Mouse (Mus musculus): ENCODE measurements around the gene Fosl2. TPM values are rescaled to one million over a fixed set of nuclear protein-coding genes. Genes with fewer than 3 reads are reported as not detected.

Fosl2 gene
- 100 to 1,000 TPM in 9 of 26 experiments, 10 to 100 TPM in 15, 1 to 10 TPM in 2; 5.5 to 442 (median 31.2) TPM for total RNA-seq (2018; cell fraction: chromatin; rRNA removed)
- 10 to 100 TPM in 16 of 26 experiments, 1 to 10 TPM in 10; 2.1 to 76.1 (median 12.3) TPM for total RNA-seq (2018; cell fraction: cytosol; rRNA removed)
- total RNA-seq (2018; cell fraction: nucleus; rRNA removed), result 100 to 1,000 TPM in 9 of 26 experiments, 10 to 100 TPM in 14, 1 to 10 TPM in 3; 4.0 to 334 (median 38.1) TPM
- polyA plus RNA-seq (2018), result 5.5 to 15.2 TPM (median 5.7 TPM) in 3 replicates

- under 1% methylated on average over 59 of the region's 85 CpGs for WGBS (ENCODE audit: missing documents)
- Histone ChIP-seq H3K27ac (peak within 1 kb of the TSS; percentile 76), H3K36me3 (ENCODE audit: inconsistent target) (no peaks in the 10 kb centered on the region), H3K79me2 (ENCODE audit: inconsistent target) (peaks cover 32% of the 10 kb centered on the region), H3K4me3 (ENCODE audit: inconsistent target) (peak within 1 kb of the TSS; percentile 74)
Observed at GRCm38 (mm10) chr5:32135336-32136206, at the start of gene Fosl2. Fosl2 (plus strand) TSS chr5:32135801.

- 89% methylated on average over 2 of the region's 2 CpGs for WGBS (ENCODE audit: missing documents)
- no peaks in the 10 kb centered on the region for H3K36me3 ChIP-seq (ENCODE audit: inconsistent target)
- no peaks in the 10 kb centered on the region for H3K79me2 ChIP-seq (ENCODE audit: inconsistent target)
- no peak overlapping the region for H3K27ac ChIP-seq
- no peak overlapping the region for H3K4me3 ChIP-seq (ENCODE audit: inconsistent target)
Observed at GRCm38 (mm10) chr5:32085971-32086370, 49.6 kb upstream of the Fosl2 start.

- Histone ChIP-seq H3K36me3 (ENCODE audit: inconsistent target) (no peaks in the 10 kb centered on the region), H3K79me2 (ENCODE audit: inconsistent target) (no peaks in the 10 kb centered on the region), H3K4me3 (ENCODE audit: inconsistent target) (no peak overlapping the region), H3K27ac (no peak overlapping the region)
- 99% methylated on average over 6 of the region's 6 CpGs for WGBS (ENCODE audit: missing documents)
Observed at GRCm38 (mm10) chr5:32086526-32087090, 49.0 kb upstream of the Fosl2 start.

GRCm38 (mm10) chr5:32089481-32089880 lies 46.1 kb upstream of the Fosl2 start:
- Histone ChIP-seq H3K36me3 (ENCODE audit: inconsistent target) (no peaks in the 10 kb centered on the region), H3K27ac (no peak overlapping the region), H3K79me2 (ENCODE audit: inconsistent target) (no peaks in the 10 kb centered on the region), H3K4me3 (ENCODE audit: inconsistent target) (no peak overlapping the region)
- WGBS (ENCODE audit: missing documents), result 62% methylated on average over 5 of the region's 5 CpGs

GRCm38 (mm10) chr5:32092281-32092680 lies 43.3 kb upstream of the Fosl2 start:
- H3K4me3 ChIP-seq (ENCODE audit: inconsistent target), result no peak overlapping the region
- H3K36me3 ChIP-seq (ENCODE audit: inconsistent target), result no peaks in the 10 kb centered on the region
- no peak overlapping the region for H3K27ac ChIP-seq
- H3K79me2 ChIP-seq (ENCODE audit: inconsistent target), result no peaks in the 10 kb centered on the region

GRCm38 (mm10) chr5:32098691-32099090 lies 36.9 kb upstream of the Fosl2 start:
- no peak overlapping the region for H3K4me3 ChIP-seq (ENCODE audit: inconsistent target)
- no peaks in the 10 kb centered on the region for H3K79me2 ChIP-seq (ENCODE audit: inconsistent target)
- no peaks in the 10 kb centered on the region for H3K36me3 ChIP-seq (ENCODE audit: inconsistent target)
- WGBS (ENCODE audit: missing documents), result 100% methylated on average over 3 of the region's 3 CpGs
- H3K27ac ChIP-seq, result no peak overlapping the region

GRCm38 (mm10) chr5:32102484-32102883 lies 33.1 kb upstream of the Fosl2 start:
- H3K36me3 ChIP-seq (ENCODE audit: inconsistent target), result no peaks in the 10 kb centered on the region
- H3K79me2 ChIP-seq (ENCODE audit: inconsistent target), result no peaks in the 10 kb centered on the region
- H3K4me3 ChIP-seq (ENCODE audit: inconsistent target), result no peak overlapping the region
- no peak overlapping the region for H3K27ac ChIP-seq
- WGBS (ENCODE audit: missing documents), result 80% methylated on average over 5 of the region's 5 CpGs

- Histone ChIP-seq H3K27ac (no peak overlapping the region), H3K79me2 (ENCODE audit: inconsistent target) (no peaks in the 10 kb centered on the region), H3K36me3 (ENCODE audit: inconsistent target) (no peaks in the 10 kb centered on the region), H3K4me3 (ENCODE audit: inconsistent target) (no peak overlapping the region)
- WGBS (ENCODE audit: missing documents), result 90% methylated on average over 6 of the region's 6 CpGs
Observed at GRCm38 (mm10) chr5:32102971-32103431, 32.6 kb upstream of the Fosl2 start.

GRCm38 (mm10) chr5:32103545-32103944 lies 32.1 kb upstream of the Fosl2 start:
- Histone ChIP-seq H3K27ac (no peak overlapping the region), H3K79me2 (ENCODE audit: inconsistent target) (no peaks in the 10 kb centered on the region), H3K4me3 (ENCODE audit: inconsistent target) (no peak overlapping the region), H3K36me3 (ENCODE audit: inconsistent target) (no peaks in the 10 kb centered on the region)
- WGBS (ENCODE audit: missing documents), result 100% methylated on average over 1 of the region's 1 CpGs

GRCm38 (mm10) chr5:32104119-32104990 lies 31.2 kb upstream of the Fosl2 start:
- 18% methylated on average over 12 of the region's 12 CpGs for WGBS (ENCODE audit: missing documents)
- no peaks in the 10 kb centered on the region for H3K79me2 ChIP-seq (ENCODE audit: inconsistent target)
- no peaks in the 10 kb centered on the region for H3K36me3 ChIP-seq (ENCODE audit: inconsistent target)
- 0 out of 2 replicates have a peak overlapping the region, but pooled peaks have one; percentile 1 for H3K27ac ChIP-seq
- no peak overlapping the region for H3K4me3 ChIP-seq (ENCODE audit: inconsistent target)

GRCm38 (mm10) chr5:32106473-32107140 lies 29.0 kb upstream of the Fosl2 start:
- H3K27ac ChIP-seq, result no peak overlapping the region
- 94% methylated on average over 5 of the region's 5 CpGs for WGBS (ENCODE audit: missing documents)
- no peak overlapping the region for H3K4me3 ChIP-seq (ENCODE audit: inconsistent target)
- no peaks in the 10 kb centered on the region for H3K79me2 ChIP-seq (ENCODE audit: inconsistent target)
- no peaks in the 10 kb centered on the region for H3K36me3 ChIP-seq (ENCODE audit: inconsistent target)

- H3K36me3 ChIP-seq (ENCODE audit: inconsistent target), result no peaks in the 10 kb centered on the region
- no peaks in the 10 kb centered on the region for H3K79me2 ChIP-seq (ENCODE audit: inconsistent target)
- no peak overlapping the region for H3K27ac ChIP-seq
- H3K4me3 ChIP-seq (ENCODE audit: inconsistent target), result no peak overlapping the region
- WGBS (ENCODE audit: missing documents), result no CpG with 5 or more reads among the region's 4 CpGs
Observed at GRCm38 (mm10) chr5:32110651-32111050, 24.9 kb upstream of the Fosl2 start.

GRCm38 (mm10) chr5:32112206-32112916 lies 23.2 kb upstream of the Fosl2 start:
- no peaks in the 10 kb centered on the region for H3K36me3 ChIP-seq (ENCODE audit: inconsistent target)
- 12% methylated on average over 7 of the region's 7 CpGs for WGBS (ENCODE audit: missing documents)
- no peaks in the 10 kb centered on the region for H3K79me2 ChIP-seq (ENCODE audit: inconsistent target)
- H3K4me3 ChIP-seq (ENCODE audit: inconsistent target), result no peak overlapping the region
- peak overlapping the region; percentile 74 for H3K27ac ChIP-seq
